Mouse (Mus musculus) T-helper 2 cell (primary cell): ENCODE data around the gene Cnn2.

Experiments
- in situ Hi-C: fragments of 300-600 bp; cut with MboI, MseI; formaldehyde crosslinking; loops from one replicate; pipeline ENCODE4 v1.15.1; 2025; ENCODE audit warnings: high pct_unique_total_duplicates

The Cnn2 gene

GRCm38 (mm10) chr10:79989272-79989786 lies 945 bp downstream of the Cnn2 start:
- in situ Hi-C loops, result loop anchor here (5.0 kb wide), 1 partner anchor 153 kb away; the partner anchor contains the start of gene Cbarp

GRCm38 (mm10) chr10:79989870-79990269 lies 1.5 kb downstream of the Cnn2 start:
- in situ Hi-C loops, result loop anchor here (5.0 to 10.0 kb wide), 2 partner anchors 125 to 152 kb away; partner anchors contain the start of genes Cbarp and Stk11

GRCm38 (mm10) chr10:79991099-79991498 lies 2.7 kb downstream of the Cnn2 start:
- in situ Hi-C loops, result loop anchor here (10.0 kb wide), 1 partner anchor 124 kb away; the partner anchor contains the start of gene Stk11

GRCm38 (mm10) chr10:79991548-79991947 lies 3.2 kb downstream of the Cnn2 start:
- in situ Hi-C loops, result loop anchor here (10.0 kb wide), 1 partner anchor 123 kb away; the partner anchor contains the start of gene Stk11

GRCm38 (mm10) chr10:79994397-79995115 lies 6.2 kb downstream of the Cnn2 start:
- in situ Hi-C loops, result loop anchor here (5.0 to 10.0 kb wide), 2 partner anchors 38 to 120 kb away; partner anchors contain the start of gene Stk11

GRCm38 (mm10) chr10:79995636-79996035 lies 7.3 kb downstream of the Cnn2 start:
- in situ Hi-C loops, result loop anchor here (5.0 to 10.0 kb wide), 2 partner anchors 37 to 119 kb away; partner anchors contain the start of gene Stk11

- in situ Hi-C loops, result loop anchor here (5.0 to 10.0 kb wide), 2 partner anchors 36 to 118 kb away; partner anchors contain the start of gene Stk11
These were observed 8.1 kb downstream of the Cnn2 start, which contains the start of gene Abca7 for GRCm38 (mm10) chr10:79996272-79997033. Gene Abca7 (plus strand): TSS chr10:79996494.

GRCm38 (mm10) chr10:79997034-79997760 lies 8.8 kb downstream of the Cnn2 start:
- in situ Hi-C loops, result loop anchor here (5.0 to 10.0 kb wide), 2 partner anchors 35 to 118 kb away; partner anchors contain the start of gene Stk11

- in situ Hi-C loops, result loop anchor here (5.0 to 10.0 kb wide), 2 partner anchors 34 to 117 kb away; partner anchors contain the start of gene Stk11
These were observed 9.4 kb downstream of the Cnn2 start for GRCm38 (mm10) chr10:79997819-79998218.

- in situ Hi-C loops, result no loop called here
These were observed 13.6 kb downstream of the Cnn2 start for GRCm38 (mm10) chr10:80001945-80002344.

GRCm38 (mm10) chr10:80002829-80003228 lies 14.4 kb downstream of the Cnn2 start:
- in situ Hi-C loops, result no loop called here

GRCm38 (mm10) chr10:80003374-80004232 lies 15.2 kb downstream of the Cnn2 start:
- in situ Hi-C loops, result no loop called here

- in situ Hi-C loops, result no loop called here
These were observed 15.9 kb downstream of the Cnn2 start for GRCm38 (mm10) chr10:80004233-80004705.

- in situ Hi-C loops, result no loop called here
These were observed 23.4 kb downstream of the Cnn2 start for GRCm38 (mm10) chr10:80011740-80012139.

- in situ Hi-C loops, result no loop called here
These were observed 25.2 kb downstream of the Cnn2 start for GRCm38 (mm10) chr10:80013609-80014008.

GRCm38 (mm10) chr10:80014484-80015290 lies 26.3 kb downstream of the Cnn2 start:
- in situ Hi-C loops, result no loop called here

- in situ Hi-C loops, result no loop called here
These were observed 27.2 kb downstream of the Cnn2 start for GRCm38 (mm10) chr10:80015583-80015982.

- in situ Hi-C loops, result no loop called here
These were observed 28.1 kb downstream of the Cnn2 start, which contains the start of gene Arhgap45 for GRCm38 (mm10) chr10:80016511-80016910. Gene Arhgap45 (plus strand): TSS chr10:80016653.

- in situ Hi-C loops, result no loop called here
These were observed 28.5 kb downstream of the Cnn2 start for GRCm38 (mm10) chr10:80016931-80017330.
